In the genomic region with DNA sequence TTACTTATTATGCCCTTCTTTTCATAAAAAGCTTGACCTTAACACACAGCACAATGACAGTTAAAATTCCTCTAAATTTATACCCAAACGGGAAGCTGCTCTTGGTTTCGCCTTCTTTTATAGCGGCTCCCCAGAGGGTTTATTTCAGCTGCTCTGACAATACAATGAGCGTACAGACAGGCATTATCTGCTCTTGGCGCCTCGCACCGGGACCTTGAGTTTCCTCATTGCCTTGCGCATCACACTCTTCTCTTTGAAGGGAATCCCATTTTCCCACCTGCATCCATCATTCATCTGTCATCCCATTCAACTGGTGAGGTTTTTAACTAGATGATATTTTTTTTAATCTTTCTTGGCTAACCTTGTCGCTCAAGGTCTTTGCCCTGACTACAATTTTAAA, we compare ENCODE assay signal across 11 mouse cellular contexts.
DNase-seq lines count a peak whose midpoint lies in the region; ATAC-seq and TF ChIP-seq lines count a peak whose summit lies in the region.
"Had no signal": no experiment of that assay in that cellular context is flagged by ENCODE, and none has a peak within 500 bp of the region (broad histone marks: within the 10 kb centered on the region; RNA-seq: fewer than 3 reads in every experiment).

No protein-coding gene starts in this region.

- no peak overlapping the region for H3K9ac ChIP-seq in embryonic facial prominence, embryonic 12.5 days
- H3K9ac ChIP-seq in forebrain, embryonic 12.5 days, result no peak overlapping the region

- peaks cover 10% of the 10 kb centered on the region for H3K27me3 ChIP-seq in embryonic facial prominence, embryonic 12.5 days
- peaks cover 28% of the 10 kb centered on the region for H3K27me3 ChIP-seq in embryonic facial prominence, embryonic 10.5 days (replicated peaks; ENCODE audit: low read depth, poor library complexity, severe bottlenecking)
- H3K27me3 ChIP-seq in E14TG2a.4 (ENCODE audit: insufficient read depth, low read length), result peaks cover 9% of the 10 kb centered on the region; the same call in 1 of the 2 replicates
- H3K27me3 ChIP-seq in forebrain, embryonic 12.5 days, result peaks cover 2% of the 10 kb centered on the region; the same call in 1 of the 2 replicates

- H3K4me1 ChIP-seq in embryonic facial prominence, embryonic 12.5 days, result no peaks in the 10 kb centered on the region
- H3K4me1 ChIP-seq in embryonic facial prominence, embryonic 10.5 days, result peaks cover 10% of the 10 kb centered on the region
- H3K4me1 ChIP-seq in E14TG2a.4 (replicated peaks; ENCODE audit: low read depth, low read length), result peaks cover 26% of the 10 kb centered on the region
- peaks cover 11% of the 10 kb centered on the region for H3K4me1 ChIP-seq in forebrain, embryonic 12.5 days

- no peaks in the 10 kb centered on the region for H3K9me3 ChIP-seq in embryonic facial prominence, embryonic 12.5 days
- no peaks in the 10 kb centered on the region for H3K9me3 ChIP-seq in embryonic facial prominence, embryonic 10.5 days
- 0 out of 2 replicates have a peak, but pooled peaks cover 5% of the 10 kb centered on the region for H3K9me3 ChIP-seq in E14TG2a.4 (ENCODE audit: low read length)
- no peaks in the 10 kb centered on the region for H3K9me3 ChIP-seq in forebrain, embryonic 12.5 days

- no peak for ATAC-seq in embryonic facial prominence, embryonic 12.5 days (ENCODE audit: insufficient number of reproducible peaks, insufficient read depth, low FRiP score, low TSS enrichment)
- 0 out of 2 replicates have a peak, but pooled peaks have one; percentile 30 for ATAC-seq in forebrain, embryonic 12.5 days (ENCODE audit: low FRiP score)
- ATAC-seq: Patski had no signal

- H3K4me2 ChIP-seq in embryonic facial prominence, embryonic 12.5 days (replicated peaks), result peak overlapping the region; percentile 44; the same call in 1 of the 2 replicates
- H3K4me2 ChIP-seq in forebrain, embryonic 12.5 days, result peak overlapping the region; percentile 49

- TF ChIP-seq CTCF in E14TG2a.4 (conservative IDR thresholded peaks at IDR 0.05; ENCODE audit: low read length), result no peak

- 15% methylated on average over 9 of the region's 9 CpGs for WGBS in embryonic facial prominence, embryonic 12.5 days
- WGBS in embryonic facial prominence, embryonic 10.5 days, result 13% methylated on average over 9 of the region's 9 CpGs
- 5% methylated on average over 9 of the region's 9 CpGs for WGBS in forebrain, embryonic 12.5 days

- H3K27ac ChIP-seq in embryonic facial prominence, embryonic 12.5 days, result no peak overlapping the region
- H3K27ac ChIP-seq in embryonic facial prominence, embryonic 10.5 days (replicated peaks), result no peak overlapping the region
- no peak overlapping the region for H3K27ac ChIP-seq in forebrain, embryonic 12.5 days

- no peak for DNase-seq in embryonic facial prominence, embryonic 10.5 days (ENCODE audit: low spot score)
- DNase-seq in mesoderm, embryonic 11.5 days (ENCODE audit: low read depth, low spot score), result peak; percentile 61
- DNase-seq in layer of hippocampus, postnatal 10 days (ENCODE audit: low spot score in 2 of 2), result no peak
- no peak for DNase-seq in urinary bladder, adult 2 months (ENCODE audit: low spot score)
- DNase-seq in left cerebral cortex, adult 18-20 months (ENCODE audit: low spot score in 2 of 2), result no peak
- DNase-seq: cerebellum, adult 18-20 months; lung, postnatal 14 days had no signal

- H3K36me3 ChIP-seq in embryonic facial prominence, embryonic 12.5 days, result no peaks in the 10 kb centered on the region
- H3K36me3 ChIP-seq in embryonic facial prominence, embryonic 10.5 days (replicated peaks), result no peaks in the 10 kb centered on the region
- H3K36me3 ChIP-seq in E14TG2a.4 (ENCODE audit: insufficient read depth, low read length), result no peaks in the 10 kb centered on the region
- no peaks in the 10 kb centered on the region for H3K36me3 ChIP-seq in forebrain, embryonic 12.5 days (replicated peaks)

- H3K4me3 ChIP-seq in embryonic facial prominence, embryonic 12.5 days, result no peak overlapping the region
- H3K4me3 ChIP-seq in embryonic facial prominence, embryonic 10.5 days, result no peak overlapping the region
- peak overlapping the region; percentile 57 for H3K4me3 ChIP-seq in E14TG2a.4 (replicated peaks; ENCODE audit: low read length)
- H3K4me3 ChIP-seq in forebrain, embryonic 12.5 days (replicated peaks), result no peak overlapping the region
